Mouse (Mus musculus): ENCODE data around the gene Sell.
"Not testable (repeated sequence)": the region's sequence is repeated elsewhere in the genome, so short reads cannot be mapped to it uniquely, and the experiment has no call there.

Sell gene

GRCm38 (mm10) chr1:164061925-164062324 lies at the start of gene Sell:
Sell (plus strand) TSS chr1:164061982.
- DNase-seq (ENCODE audit: low read depth, low spot score) = no peak

- no peak for DNase-seq (ENCODE audit: low read depth, low spot score)
Measured at GRCm38 (mm10) chr1:164014616-164015015, 47.2 kb upstream of the Sell start.

- no peak for DNase-seq (ENCODE audit: low read depth, low spot score)
Measured at GRCm38 (mm10) chr1:164018221-164018896, 43.4 kb upstream of the Sell start.

- DNase-seq (ENCODE audit: low read depth, low spot score) = no peak
Measured at GRCm38 (mm10) chr1:164019789-164020188, 42.0 kb upstream of the Sell start.

- not testable (repeated sequence) for DNase-seq (ENCODE audit: low read depth, low spot score)
Measured at GRCm38 (mm10) chr1:164020746-164021145, 41.0 kb upstream of the Sell start.

- not testable (repeated sequence) for DNase-seq (ENCODE audit: low read depth, low spot score)
Measured at GRCm38 (mm10) chr1:164022106-164022505, 39.7 kb upstream of the Sell start.

GRCm38 (mm10) chr1:164025685-164026084 lies 36.1 kb upstream of the Sell start:
- no peak for DNase-seq (ENCODE audit: low read depth, low spot score)

- no peak for DNase-seq (ENCODE audit: low read depth, low spot score)
Measured at GRCm38 (mm10) chr1:164027416-164027815, 34.4 kb upstream of the Sell start.

- DNase-seq (ENCODE audit: low read depth, low spot score) = no peak
Measured at GRCm38 (mm10) chr1:164040385-164041135, 21.2 kb upstream of the Sell start.

GRCm38 (mm10) chr1:164043549-164043948 lies 18.2 kb upstream of the Sell start:
- DNase-seq (ENCODE audit: low read depth, low spot score) = no peak

GRCm38 (mm10) chr1:164047934-164048333 lies 13.8 kb upstream of the Sell start, which contains the start of gene Sele:
Sele (plus strand) TSS chr1:164048234.
- no peak for DNase-seq (ENCODE audit: low read depth, low spot score)

- no peak for DNase-seq (ENCODE audit: low read depth, low spot score)
Measured at GRCm38 (mm10) chr1:164053561-164053960, 8.2 kb upstream of the Sell start.

- no peak for DNase-seq (ENCODE audit: low read depth, low spot score)
Measured at GRCm38 (mm10) chr1:164054800-164055199, 7.0 kb upstream of the Sell start.

GRCm38 (mm10) chr1:164060071-164060470 lies 1.7 kb upstream of the Sell start:
- DNase-seq (ENCODE audit: low read depth, low spot score) = no peak

- DNase-seq (ENCODE audit: low read depth, low spot score) = no peak
Measured at GRCm38 (mm10) chr1:164061278-164061677, 504 bp upstream of the Sell start.

- DNase-seq (ENCODE audit: low read depth, low spot score) = no peak
Measured at GRCm38 (mm10) chr1:164062856-164063255, 1.1 kb downstream of the Sell start.

GRCm38 (mm10) chr1:164063745-164064144 lies 2.0 kb downstream of the Sell start:
- DNase-seq (ENCODE audit: low read depth, low spot score) = no peak

- no peak for DNase-seq (ENCODE audit: low read depth, low spot score)
Measured at GRCm38 (mm10) chr1:164069261-164069660, 7.5 kb downstream of the Sell start.

- no peak for DNase-seq (ENCODE audit: low read depth, low spot score)
Measured at GRCm38 (mm10) chr1:164070461-164070860, 8.7 kb downstream of the Sell start.

- DNase-seq (ENCODE audit: low read depth, low spot score) = no peak
Measured at GRCm38 (mm10) chr1:164071111-164071510, 9.3 kb downstream of the Sell start.

GRCm38 (mm10) chr1:164072001-164072400 lies 10.2 kb downstream of the Sell start:
- no peak for DNase-seq (ENCODE audit: low read depth, low spot score)

- no peak for DNase-seq (ENCODE audit: low read depth, low spot score)
Measured at GRCm38 (mm10) chr1:164073091-164073490, 11.3 kb downstream of the Sell start.

GRCm38 (mm10) chr1:164073803-164074202 lies 12.0 kb downstream of the Sell start:
- no peak for DNase-seq (ENCODE audit: low read depth, low spot score)

Data from retina, postnatal 7 days (tissue).